Mouse (Mus musculus): ENCODE data around the gene Naa35. TPM values are rescaled to one million over a fixed set of nuclear protein-coding genes. Genes with fewer than 3 reads are reported as not detected.

Gene Naa35
- polyA plus RNA-seq, 1 experiment from 2014 or later: 105 TPM

- WGBS: 44% methylated on average over 11 of the region's 11 CpGs
- Histone ChIP-seq H3K9ac (replicated peaks; ENCODE audit: low read length) (no peak overlapping the region), H3K36me3 (ENCODE audit: insufficient read depth, low read length) (peaks cover 4% of the 10 kb centered on the region; the same call in 1 of the 2 replicates), H3K27ac (ENCODE audit: low read length) (peak overlapping the region; percentile 63), H3K4me1 (ENCODE audit: insufficient read depth, low read length) (peaks cover 34% of the 10 kb centered on the region), H3K4me3 (ENCODE audit: low read length) (no peak overlapping the region), H3K4me2 (replicated peaks; ENCODE audit: low read depth, low read length) (no peak overlapping the region), H3K27me3 (ENCODE audit: insufficient read depth, low read length) (no peaks in the 10 kb centered on the region), H3K9me3 (ENCODE audit: low read length) (no peaks in the 10 kb centered on the region)
- ATAC-seq (ENCODE audit: low FRiP score, low TSS enrichment): peak; percentile 66; the same call in 1 of the 2 replicates
These were observed 61.7 kb downstream of the Naa35 start for GRCm38 (mm10) chr13:59646674-59647244.

- H3K27ac ChIP-seq (ENCODE audit: low read length): no peak overlapping the region
- H3K27me3 ChIP-seq (ENCODE audit: insufficient read depth, low read length): no peaks in the 10 kb centered on the region
- no peak overlapping the region for H3K4me3 ChIP-seq (ENCODE audit: low read length)
- no peak for ATAC-seq (ENCODE audit: low FRiP score, low TSS enrichment)
- H3K9ac ChIP-seq (replicated peaks; ENCODE audit: low read length): no peak overlapping the region
- peaks cover 4% of the 10 kb centered on the region; the same call in 1 of the 2 replicates for H3K36me3 ChIP-seq (ENCODE audit: insufficient read depth, low read length)
- no peaks in the 10 kb centered on the region for H3K9me3 ChIP-seq (ENCODE audit: low read length)
- 57% methylated on average over 6 of the region's 6 CpGs for WGBS
- peaks cover 34% of the 10 kb centered on the region for H3K4me1 ChIP-seq (ENCODE audit: insufficient read depth, low read length)
- no peak overlapping the region for H3K4me2 ChIP-seq (replicated peaks; ENCODE audit: low read depth, low read length)
These were observed 62.4 kb downstream of the Naa35 start for GRCm38 (mm10) chr13:59647484-59647883.

- Histone ChIP-seq H3K4me2 (replicated peaks; ENCODE audit: low read depth, low read length) (no peak overlapping the region), H3K27ac (ENCODE audit: low read length) (no peak overlapping the region), H3K4me3 (ENCODE audit: low read length) (no peak overlapping the region), H3K9me3 (ENCODE audit: low read length) (no peaks in the 10 kb centered on the region), H3K36me3 (ENCODE audit: insufficient read depth, low read length) (peaks cover 4% of the 10 kb centered on the region; the same call in 1 of the 2 replicates), H3K4me1 (ENCODE audit: insufficient read depth, low read length) (peaks cover 43% of the 10 kb centered on the region), H3K9ac (replicated peaks; ENCODE audit: low read length) (no peak overlapping the region), H3K27me3 (ENCODE audit: insufficient read depth, low read length) (no peaks in the 10 kb centered on the region)
- 92% methylated on average over 6 of the region's 6 CpGs for WGBS
- ATAC-seq (ENCODE audit: low FRiP score, low TSS enrichment): no peak
These were observed 63.5 kb downstream of the Naa35 start for GRCm38 (mm10) chr13:59648598-59648997.

- WGBS: 55% methylated on average over 5 of the region's 5 CpGs
- no peaks in the 10 kb centered on the region for H3K9me3 ChIP-seq (ENCODE audit: low read length)
- no peak for ATAC-seq (ENCODE audit: low FRiP score, low TSS enrichment)
- H3K4me1 ChIP-seq (ENCODE audit: insufficient read depth, low read length): peaks cover 47% of the 10 kb centered on the region
- no peak overlapping the region for H3K27ac ChIP-seq (ENCODE audit: low read length)
- peaks cover 4% of the 10 kb centered on the region; the same call in 1 of the 2 replicates for H3K36me3 ChIP-seq (ENCODE audit: insufficient read depth, low read length)
- no peak overlapping the region for H3K4me2 ChIP-seq (replicated peaks; ENCODE audit: low read depth, low read length)
- H3K4me3 ChIP-seq (ENCODE audit: low read length): no peak overlapping the region
- H3K9ac ChIP-seq (replicated peaks; ENCODE audit: low read length): no peak overlapping the region
- no peaks in the 10 kb centered on the region for H3K27me3 ChIP-seq (ENCODE audit: insufficient read depth, low read length)
These were observed 64.7 kb downstream of the Naa35 start for GRCm38 (mm10) chr13:59649781-59650180.

- H3K27ac ChIP-seq (ENCODE audit: low read length): no peak overlapping the region
- no peaks in the 10 kb centered on the region for H3K9me3 ChIP-seq (ENCODE audit: low read length)
- H3K27me3 ChIP-seq (ENCODE audit: insufficient read depth, low read length): no peaks in the 10 kb centered on the region
- no peak overlapping the region for H3K4me2 ChIP-seq (replicated peaks; ENCODE audit: low read depth, low read length)
- no peak for ATAC-seq (ENCODE audit: low FRiP score, low TSS enrichment)
- 37% methylated on average over 5 of the region's 5 CpGs for WGBS
- peaks cover 4% of the 10 kb centered on the region; the same call in 1 of the 2 replicates for H3K36me3 ChIP-seq (ENCODE audit: insufficient read depth, low read length)
- no peak overlapping the region for H3K9ac ChIP-seq (replicated peaks; ENCODE audit: low read length)
- H3K4me1 ChIP-seq (ENCODE audit: insufficient read depth, low read length): peaks cover 34% of the 10 kb centered on the region
- no peak overlapping the region for H3K4me3 ChIP-seq (ENCODE audit: low read length)
These were observed 67.6 kb downstream of the Naa35 start for GRCm38 (mm10) chr13:59652651-59653050.

GRCm38 (mm10) chr13:59653136-59653535 lies 68.1 kb downstream of the Naa35 start:
- H3K9ac ChIP-seq (replicated peaks; ENCODE audit: low read length): no peak overlapping the region
- peaks cover 32% of the 10 kb centered on the region for H3K4me1 ChIP-seq (ENCODE audit: insufficient read depth, low read length)
- 0 out of 2 replicates have a peak, but pooled peaks have one; percentile 33 for ATAC-seq (ENCODE audit: low FRiP score, low TSS enrichment)
- no peaks in the 10 kb centered on the region for H3K9me3 ChIP-seq (ENCODE audit: low read length)
- 35% methylated on average over 3 of the region's 3 CpGs for WGBS
- no peak overlapping the region; the same call in 1 of the 2 replicates for H3K27ac ChIP-seq (ENCODE audit: low read length)
- H3K27me3 ChIP-seq (ENCODE audit: insufficient read depth, low read length): no peaks in the 10 kb centered on the region
- no peak overlapping the region for H3K4me2 ChIP-seq (replicated peaks; ENCODE audit: low read depth, low read length)
- no peak overlapping the region for H3K4me3 ChIP-seq (ENCODE audit: low read length)
- H3K36me3 ChIP-seq (ENCODE audit: insufficient read depth, low read length): peaks cover 4% of the 10 kb centered on the region; the same call in 1 of the 2 replicates

- H3K9me3 ChIP-seq (ENCODE audit: low read length): no peaks in the 10 kb centered on the region
- H3K4me2 ChIP-seq (replicated peaks; ENCODE audit: low read depth, low read length): no peak overlapping the region
- no peaks in the 10 kb centered on the region for H3K27me3 ChIP-seq (ENCODE audit: insufficient read depth, low read length)
- H3K4me1 ChIP-seq (ENCODE audit: insufficient read depth, low read length): peaks cover 32% of the 10 kb centered on the region
- WGBS: 86% methylated on average over 5 of the region's 5 CpGs
- H3K36me3 ChIP-seq (ENCODE audit: insufficient read depth, low read length): no peaks in the 10 kb centered on the region
- no peak for ATAC-seq (ENCODE audit: low FRiP score, low TSS enrichment)
- H3K4me3 ChIP-seq (ENCODE audit: low read length): no peak overlapping the region
- H3K27ac ChIP-seq (ENCODE audit: low read length): no peak overlapping the region
- no peak overlapping the region for H3K9ac ChIP-seq (replicated peaks; ENCODE audit: low read length)
These were observed 69.4 kb downstream of the Naa35 start for GRCm38 (mm10) chr13:59654465-59654864.

- Histone ChIP-seq H3K4me1 (ENCODE audit: insufficient read depth, low read length) (peaks cover 24% of the 10 kb centered on the region), H3K9me3 (ENCODE audit: low read length) (no peaks in the 10 kb centered on the region), H3K27ac (ENCODE audit: low read length) (no peak overlapping the region), H3K4me3 (ENCODE audit: low read length) (no peak overlapping the region), H3K4me2 (replicated peaks; ENCODE audit: low read depth, low read length) (no peak overlapping the region), H3K9ac (replicated peaks; ENCODE audit: low read length) (no peak overlapping the region), H3K36me3 (ENCODE audit: insufficient read depth, low read length) (0 out of 2 replicates have a peak, but pooled peaks cover under 1% of the 10 kb centered on the region), H3K27me3 (ENCODE audit: insufficient read depth, low read length) (no peaks in the 10 kb centered on the region)
- no peak for ATAC-seq (ENCODE audit: low FRiP score, low TSS enrichment)
- WGBS: 91% methylated on average over 15 of the region's 15 CpGs
These were observed 70.8 kb downstream of the Naa35 start for GRCm38 (mm10) chr13:59655718-59656315.

GRCm38 (mm10) chr13:59656316-59656832 lies 71.3 kb downstream of the Naa35 start:
- 0 out of 2 replicates have a peak, but pooled peaks cover 3% of the 10 kb centered on the region for H3K36me3 ChIP-seq (ENCODE audit: insufficient read depth, low read length)
- H3K4me3 ChIP-seq (ENCODE audit: low read length): no peak overlapping the region
- WGBS: 53% methylated on average over 10 of the region's 10 CpGs
- no peaks in the 10 kb centered on the region for H3K9me3 ChIP-seq (ENCODE audit: low read length)
- ATAC-seq (ENCODE audit: low FRiP score, low TSS enrichment): no peak
- H3K4me2 ChIP-seq (replicated peaks; ENCODE audit: low read depth, low read length): no peak overlapping the region
- H3K27ac ChIP-seq (ENCODE audit: low read length): peak overlapping the region; percentile 59
- H3K9ac ChIP-seq (replicated peaks; ENCODE audit: low read length): no peak overlapping the region
- no peaks in the 10 kb centered on the region for H3K27me3 ChIP-seq (ENCODE audit: insufficient read depth, low read length)
- peaks cover 19% of the 10 kb centered on the region for H3K4me1 ChIP-seq (ENCODE audit: insufficient read depth, low read length)

- Histone ChIP-seq H3K4me2 (replicated peaks; ENCODE audit: low read depth, low read length) (no peak overlapping the region), H3K4me3 (ENCODE audit: low read length) (no peak overlapping the region), H3K9ac (replicated peaks; ENCODE audit: low read length) (no peak overlapping the region), H3K4me1 (ENCODE audit: insufficient read depth, low read length) (peaks cover 17% of the 10 kb centered on the region), H3K27ac (ENCODE audit: low read length) (peak overlapping the region; percentile 59), H3K27me3 (ENCODE audit: insufficient read depth, low read length) (no peaks in the 10 kb centered on the region), H3K36me3 (ENCODE audit: insufficient read depth, low read length) (0 out of 2 replicates have a peak, but pooled peaks cover 3% of the 10 kb centered on the region), H3K9me3 (ENCODE audit: low read length) (no peaks in the 10 kb centered on the region)
- WGBS: 67% methylated on average over 4 of the region's 4 CpGs
- ATAC-seq (ENCODE audit: low FRiP score, low TSS enrichment): no peak
These were observed 71.9 kb downstream of the Naa35 start for GRCm38 (mm10) chr13:59656975-59657388.
